Mouse (Mus musculus): ENCODE measurements around the gene Pga5. TPM values are rescaled to one million over a fixed set of nuclear protein-coding genes. Genes with fewer than 3 reads are reported as not detected.
A peak's percentile ranks its signal among the peaks of the same experiment; 100 is the strongest.

The Pga5 gene
- not detected for total RNA-seq (2021)

GRCm38 (mm10) chr19:10677915-10678771, at the start of gene Pga5:
Pga5 (minus strand) TSS chr19:10678071.
- DNase-seq = peak; percentile 95
- intact Hi-C loops (cut with DNase I) = no loop called here

DNA sequence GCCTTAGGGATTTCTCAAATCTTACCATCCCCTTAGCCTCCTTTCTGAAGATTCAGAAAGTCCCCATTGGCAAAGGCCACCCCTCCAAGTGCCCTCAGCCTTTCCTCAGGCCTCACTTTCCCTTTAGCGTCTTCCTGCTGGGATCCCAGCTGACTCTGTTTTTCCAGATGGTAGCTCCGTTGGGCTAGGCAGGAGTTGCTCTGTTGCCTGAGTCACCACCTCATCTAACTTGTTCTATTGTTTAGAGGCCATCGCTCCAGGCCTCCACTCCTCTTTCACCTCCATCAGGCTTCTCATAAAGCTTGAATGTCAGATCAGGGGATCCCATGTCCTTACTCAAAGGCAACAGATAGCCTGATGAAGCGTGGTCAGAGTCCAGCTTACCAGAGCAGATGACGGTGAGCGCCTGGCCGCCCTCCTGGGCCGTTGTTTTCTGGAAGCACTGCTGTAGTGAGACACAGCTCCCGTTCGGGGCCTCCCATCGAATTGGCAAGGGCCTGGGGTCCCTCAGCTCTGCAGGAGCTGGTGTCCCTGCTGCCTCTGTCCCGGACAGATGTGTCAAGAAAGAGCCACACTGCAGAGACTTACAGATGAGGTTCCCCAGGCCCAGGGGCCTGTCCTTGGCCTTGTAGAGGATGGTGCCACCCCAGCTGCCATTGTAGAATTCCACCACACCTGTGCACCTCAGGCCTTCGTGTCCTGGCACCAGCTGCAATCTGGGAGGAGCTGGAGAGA, 46.9 kb upstream of the Pga5 start:
- intact Hi-C loops (cut with DNase I) = no loop called here
- DNase-seq = no peak

GRCm38 (mm10) chr19:10723649-10724048, 45.8 kb upstream of the Pga5 start:
- DNase-seq = no peak
- intact Hi-C loops (cut with DNase I) = no loop called here

- intact Hi-C loops (cut with DNase I) = no loop called here
- DNase-seq = peak; percentile 38
These were observed 45.2 kb upstream of the Pga5 start for GRCm38 (mm10) chr19:10723084-10723483.

GRCm38 (mm10) chr19:10721064-10721463, 43.2 kb upstream of the Pga5 start:
- intact Hi-C loops (cut with DNase I) = no loop called here
- DNase-seq = no peak

GRCm38 (mm10) chr19:10720524-10720923, 42.7 kb upstream of the Pga5 start:
- intact Hi-C loops (cut with DNase I) = no loop called here
- no peak for DNase-seq

DNA sequence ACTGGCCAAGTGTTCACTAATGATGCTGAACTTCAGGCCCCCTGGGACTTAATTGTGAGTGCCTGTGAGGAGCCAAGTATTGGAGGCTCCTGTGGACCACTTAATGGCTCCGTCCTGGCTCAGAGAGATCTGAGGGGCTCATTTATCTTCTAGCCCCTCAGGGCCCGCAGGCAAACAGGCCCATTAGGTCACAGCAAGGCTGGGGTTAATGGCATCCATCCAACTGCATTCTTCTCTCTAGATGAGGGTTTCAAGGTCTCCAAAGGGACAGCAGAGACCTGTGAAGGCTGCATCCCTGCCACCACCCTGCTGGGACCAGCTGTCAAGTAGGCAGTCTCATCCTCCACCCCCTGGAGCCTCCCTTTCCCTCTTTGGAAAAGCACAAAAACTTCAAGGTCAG, 41.9 kb upstream of the Pga5 start:
- intact Hi-C loops (cut with DNase I) = no loop called here
- DNase-seq = peak; percentile 66

DNA sequence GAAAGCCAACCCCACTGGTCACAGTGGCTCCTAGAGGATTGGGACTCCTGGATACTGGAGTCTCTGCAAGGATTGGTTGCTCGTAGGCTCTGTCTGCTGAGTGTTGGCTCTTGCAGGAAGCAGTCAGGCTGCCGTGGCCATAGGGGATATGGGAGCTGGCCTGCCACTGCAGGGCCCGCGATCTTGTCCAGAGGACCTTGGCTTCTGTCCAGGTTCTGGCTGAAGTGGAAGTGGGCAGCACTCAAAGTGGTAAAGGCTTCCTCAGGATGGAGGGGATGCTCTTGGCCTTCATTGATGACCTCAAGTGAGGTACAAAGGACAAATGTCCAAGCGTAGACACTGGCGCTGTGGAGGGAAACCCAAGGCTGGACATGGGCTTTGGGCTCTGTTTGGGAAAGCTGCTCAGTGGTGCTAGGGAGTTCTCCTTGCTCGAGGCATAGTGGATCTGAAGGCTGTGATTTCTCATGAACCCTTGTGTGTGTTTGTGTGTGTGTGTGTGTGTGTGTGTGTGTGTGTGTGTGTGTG, 40.4 kb upstream of the Pga5 start:
- intact Hi-C loops (cut with DNase I) = no loop called here
- DNase-seq = peak; percentile 47

GRCm38 (mm10) chr19:10715476-10715875, 37.6 kb upstream of the Pga5 start:
- intact Hi-C loops (cut with DNase I) = no loop called here
- DNase-seq = no peak

GRCm38 (mm10) chr19:10714682-10715475, 37.0 kb upstream of the Pga5 start:
- peak; percentile 88 for DNase-seq
- intact Hi-C loops (cut with DNase I) = loop anchor here (5.0 kb wide), 2 partner anchors 152 to 167 kb away; partner anchors contain the start of genes Tmem109 and Tmem132a

DNA sequence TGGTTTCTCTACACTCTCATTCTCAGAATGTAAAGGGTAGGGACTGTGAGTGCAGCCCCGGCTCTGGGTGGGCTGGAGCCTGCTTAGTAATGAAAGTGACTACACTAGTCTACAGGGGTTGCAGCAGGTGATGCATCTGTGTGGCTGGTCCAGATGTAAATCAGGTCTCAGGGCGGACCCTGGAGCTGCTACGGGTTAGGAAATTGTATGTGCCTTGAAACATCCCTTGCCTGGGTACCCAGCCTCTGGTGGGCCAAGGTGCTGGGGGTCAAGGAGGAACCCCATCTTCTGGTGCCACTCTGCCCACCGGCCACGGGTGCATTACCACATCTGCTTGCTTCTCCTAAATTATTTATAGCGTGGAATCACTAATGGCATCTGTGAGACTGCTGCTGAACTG, 36.3 kb upstream of the Pga5 start:
- intact Hi-C loops (cut with DNase I) = loop anchor here (5.0 kb wide), 2 partner anchors 153 to 168 kb away; partner anchors contain the start of genes Tmem109 and Tmem132a
- no peak for DNase-seq

DNA sequence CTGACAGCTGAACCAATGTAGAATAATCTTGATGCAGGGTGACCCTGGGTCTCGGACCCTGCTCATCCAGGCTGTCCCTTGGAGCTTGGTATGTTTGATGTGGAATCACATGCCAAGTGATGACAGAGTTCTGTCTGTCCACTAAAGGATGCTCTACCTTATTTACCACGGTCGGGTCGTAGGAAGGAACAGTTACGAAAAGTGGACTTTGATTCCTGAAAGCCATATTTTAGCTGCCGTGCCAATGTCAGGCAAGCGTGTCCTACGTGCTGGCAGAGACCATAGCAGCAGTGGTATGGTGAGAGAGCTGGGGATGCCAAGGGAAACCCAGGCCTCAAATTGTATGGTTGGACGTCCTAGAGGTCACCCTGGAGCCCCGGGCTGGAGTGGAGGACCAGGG, 35.7 kb upstream of the Pga5 start:
- no peak for DNase-seq
- intact Hi-C loops (cut with DNase I) = loop anchor here (5.0 kb wide), 2 partner anchors 154 to 169 kb away; partner anchors contain the start of genes Tmem109 and Tmem132a

DNA sequence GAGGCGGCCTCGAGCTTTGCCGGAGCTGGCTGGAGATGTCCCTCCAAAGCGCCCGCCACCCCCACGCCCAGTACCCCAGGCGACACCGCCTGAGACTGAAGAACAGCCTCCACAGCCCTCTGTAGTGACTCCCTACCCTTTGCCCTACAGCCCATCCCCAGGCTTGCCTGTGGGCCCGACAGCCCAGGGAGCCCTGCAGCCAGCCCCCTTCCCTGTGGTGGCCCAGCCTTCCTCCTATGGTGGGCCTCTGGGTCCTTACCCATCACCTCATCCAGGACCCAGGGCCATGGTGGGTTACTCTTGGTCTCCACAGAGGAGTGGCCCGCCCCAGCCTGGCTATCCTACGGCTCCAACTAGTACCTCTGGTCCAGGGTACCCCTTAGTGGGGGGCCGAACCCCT, 34.8 kb upstream of the Pga5 start:
- no peak for DNase-seq
- intact Hi-C loops (cut with DNase I) = loop anchor here (5.0 kb wide), 2 partner anchors 155 to 170 kb away; partner anchors contain the start of genes Tmem109 and Tmem132a

DNA sequence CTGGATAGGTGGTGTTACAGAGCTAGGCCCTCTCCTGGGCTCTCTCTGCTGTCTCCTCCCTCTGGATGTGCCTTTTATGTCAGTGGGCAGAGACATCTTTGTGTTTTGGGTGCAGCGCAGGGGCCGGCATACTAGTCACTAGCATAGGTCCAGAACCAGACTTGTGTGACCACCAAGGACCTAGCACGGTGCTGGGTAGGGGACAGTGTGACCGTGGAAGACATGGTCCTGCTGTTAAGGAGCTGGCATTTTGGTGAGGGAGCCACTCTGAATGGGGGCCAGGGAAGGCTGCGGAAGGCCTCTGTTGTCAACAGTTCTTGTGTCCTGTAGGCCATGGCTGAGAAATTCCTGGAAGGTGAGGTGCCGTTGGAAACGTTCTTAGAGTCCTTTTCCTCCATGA, 34.3 kb upstream of the Pga5 start:
- intact Hi-C loops (cut with DNase I) = loop anchor here (5.0 kb wide), 2 partner anchors 155 to 170 kb away; partner anchors contain the start of genes Tmem109 and Tmem132a

DNA sequence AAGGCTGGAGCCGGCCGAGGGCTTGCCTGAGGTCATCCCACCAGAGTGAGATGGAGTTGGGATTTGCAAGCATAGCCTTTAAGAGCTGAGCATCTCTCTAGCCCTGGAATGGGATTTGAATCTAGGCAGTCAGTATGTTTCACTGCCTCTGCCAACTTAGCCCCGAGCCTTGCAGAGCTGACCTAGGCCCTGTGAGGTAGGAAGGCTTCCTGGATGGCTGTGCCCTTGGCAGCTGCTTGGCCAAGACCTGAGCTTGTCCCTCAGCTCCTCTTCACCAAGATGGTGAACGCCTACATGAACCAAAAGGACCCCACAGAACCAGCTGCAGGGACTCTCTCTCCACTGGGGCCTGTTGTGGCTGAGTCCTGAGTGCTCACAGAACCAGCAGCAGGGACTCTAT, 32.9 kb upstream of the Pga5 start:
- DNase-seq = no peak
- intact Hi-C loops (cut with DNase I) = loop anchor here (5.0 kb wide), 2 partner anchors 157 to 172 kb away; partner anchors contain the start of genes Tmem109 and Tmem132a

More for the DNA sequence above, 34.3 kb upstream of the Pga5 start:
- no peak for DNase-seq

GRCm38 (mm10) chr19:10710088-10710511, 32.2 kb upstream of the Pga5 start:
- intact Hi-C loops (cut with DNase I) = loop anchor here (5.0 kb wide), 2 partner anchors 157 to 172 kb away; partner anchors contain the start of genes Tmem109 and Tmem132a
- DNase-seq = peak; percentile 88

- intact Hi-C loops (cut with DNase I) = loop anchor here (5.0 kb wide), 2 partner anchors 158 to 173 kb away; partner anchors contain the start of genes Tmem109 and Tmem132a
- DNase-seq = peak; percentile 100
These were observed 31.7 kb upstream of the Pga5 start for GRCm38 (mm10) chr19:10709360-10710087.

DNA sequence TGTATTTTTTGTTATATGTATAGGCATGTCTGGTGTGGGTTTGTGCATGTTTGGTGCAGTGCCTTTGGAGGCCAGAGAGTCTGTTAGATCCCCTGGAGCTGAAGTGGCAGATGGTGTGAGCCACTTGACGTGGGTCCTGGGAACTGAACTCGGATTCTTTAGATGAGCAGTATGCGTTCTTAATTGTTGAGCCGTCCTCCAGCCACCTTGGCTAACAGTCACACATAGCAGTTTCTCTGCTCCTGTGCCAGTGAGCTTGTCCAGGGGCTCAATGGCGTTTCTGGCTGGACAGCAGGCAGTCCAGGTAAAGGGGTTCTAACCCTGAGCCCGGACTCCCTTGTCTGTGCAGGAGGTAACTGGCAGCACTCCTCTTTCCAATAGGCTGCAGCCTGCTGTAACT, 31.0 kb upstream of the Pga5 start:
- intact Hi-C loops (cut with DNase I) = no loop called here
- no peak for DNase-seq

DNA sequence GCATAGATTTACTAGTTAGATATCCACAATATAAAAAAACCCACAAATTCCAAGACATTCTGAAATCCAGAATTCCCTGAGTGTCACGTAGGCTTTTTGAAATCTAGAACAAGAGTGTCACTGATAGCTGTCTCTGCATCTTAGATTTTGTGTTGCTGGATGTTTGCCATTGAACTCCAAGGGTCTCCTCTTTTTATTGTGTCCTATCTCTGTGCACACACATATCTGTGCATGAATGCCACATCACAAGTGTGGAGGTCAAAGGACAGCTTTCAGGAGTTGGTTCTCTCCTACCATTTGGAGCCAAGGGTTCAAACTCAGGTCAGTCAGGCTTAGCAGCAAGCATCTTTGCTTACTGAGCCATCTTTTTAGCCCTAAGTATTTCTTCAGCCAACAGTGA, 30.0 kb upstream of the Pga5 start:
- DNase-seq = no peak
- intact Hi-C loops (cut with DNase I) = no loop called here
